Mouse (Mus musculus) T-cell, adult 2 months (primary cell): ENCODE data around the gene Pdzd2.

Source experiments
- DNase-seq: peaks from one replicate; pipeline ENCODE4 v3.0.0; 2022; ENCODE audit warnings: low spot score

Pdzd2 gene

GRCm38 (mm10) chr15:12351470-12351869 lies 388.3 kb downstream of the Pdzd2 start:
- no peak for DNase-seq

- DNase-seq = no peak
Measured at GRCm38 (mm10) chr15:12349840-12350239, 389.9 kb downstream of the Pdzd2 start.

GRCm38 (mm10) chr15:12348950-12349349 lies 390.8 kb downstream of the Pdzd2 start:
- peak; percentile 12 for DNase-seq

- no peak for DNase-seq
Measured at GRCm38 (mm10) chr15:12346916-12347315, 392.8 kb downstream of the Pdzd2 start.

- DNase-seq = no peak
Measured at GRCm38 (mm10) chr15:12341401-12341758, 398.3 kb downstream of the Pdzd2 start.

- DNase-seq = no peak
Measured at GRCm38 (mm10) chr15:12340536-12341400, 399.0 kb downstream of the Pdzd2 start.

GRCm38 (mm10) chr15:12337779-12338137 lies 402.0 kb downstream of the Pdzd2 start:
- no peak for DNase-seq

GRCm38 (mm10) chr15:12337030-12337778 lies 402.5 kb downstream of the Pdzd2 start:
- DNase-seq = no peak

- DNase-seq = no peak
Measured at GRCm38 (mm10) chr15:12334381-12334780, 405.3 kb downstream of the Pdzd2 start.

- DNase-seq = no peak
Measured at GRCm38 (mm10) chr15:12331300-12331699, 408.4 kb downstream of the Pdzd2 start.

- no peak for DNase-seq
Measured at GRCm38 (mm10) chr15:12330892-12331291, 408.8 kb downstream of the Pdzd2 start.

GRCm38 (mm10) chr15:12330389-12330788 lies 409.3 kb downstream of the Pdzd2 start:
- DNase-seq = no peak

- no peak for DNase-seq
Measured at GRCm38 (mm10) chr15:12324326-12324725, 415.4 kb downstream of the Pdzd2 start.

- DNase-seq = no peak
Measured at GRCm38 (mm10) chr15:12322676-12323402, 416.9 kb downstream of the Pdzd2 start.

GRCm38 (mm10) chr15:12321788-12322621 lies 417.7 kb downstream of the Pdzd2 start, which contains the start of gene 1810049J17Rik:
TSS of gene 1810049J17Rik (minus strand) at chr15:12321899.
- peak; percentile 33 for DNase-seq

GRCm38 (mm10) chr15:12321091-12321787 lies 418.5 kb downstream of the Pdzd2 start, which contains the start of gene Golph3:
TSS of gene Golph3 (plus strand) at chr15:12321450.
- DNase-seq = peak; percentile 90

- DNase-seq = no peak
Measured at GRCm38 (mm10) chr15:12320441-12321090, 419.2 kb downstream of the Pdzd2 start.

- DNase-seq = no peak
Measured at GRCm38 (mm10) chr15:12319889-12320288, 419.8 kb downstream of the Pdzd2 start.

GRCm38 (mm10) chr15:12318451-12318850 lies 421.3 kb downstream of the Pdzd2 start:
- no peak for DNase-seq

GRCm38 (mm10) chr15:12317290-12317689 lies 422.4 kb downstream of the Pdzd2 start:
- no peak for DNase-seq
